Mouse (Mus musculus) C2C12 (cell line): ENCODE measurements around the gene Mmp11. TPM values are rescaled to one million over a fixed set of nuclear protein-coding genes. Genes with fewer than 3 reads are reported as not detected.

Source experiments
- H3K27me3 ChIP-seq: one replicate; pipeline ENCODE4 v1.6.1; 2011; ENCODE audit not compliant: control insufficient read depth, insufficient read depth, insufficient read length
- H3K36me3 ChIP-seq: one replicate; pipeline ENCODE4 v1.6.1; 2011; ENCODE audit not compliant: control insufficient read depth, insufficient read depth
- H3K4me3 ChIP-seq: one replicate; pipeline ENCODE4 v1.5.1; 2011; ENCODE audit warnings: mild to moderate bottlenecking, control low read depth; ENCODE audit not compliant: poor library complexity, insufficient read depth, severe bottlenecking
- H3K79me2 ChIP-seq: one replicate; pipeline ENCODE4 v1.6.1; 2011; ENCODE audit not compliant: control insufficient read depth, insufficient read depth
- H3K79me3 ChIP-seq: one replicate; pipeline ENCODE4 v1.6.1; 2011; ENCODE audit warnings: low read depth, control low read depth
- H3ac ChIP-seq: one replicate; pipeline ENCODE3; 2011; ENCODE audit warnings: low read depth; ENCODE audit not compliant: control insufficient read depth, insufficient read length
- CEBPB ChIP-seq: IDR thresholded peaks from one replicate; pipeline ENCODE4 v1.6.1; 2011; ENCODE audit warnings: low read depth, mild to moderate bottlenecking, control low read depth, moderate library complexity
- CTCF ChIP-seq: IDR thresholded peaks from one replicate; pipeline ENCODE4 v1.5.1; 2011; ENCODE audit not compliant: control insufficient read depth, insufficient read depth, insufficient read length
- FOSL1 ChIP-seq: IDR thresholded peaks from one replicate; pipeline ENCODE4 v1.8.0; 2011; ENCODE audit warnings: mild to moderate bottlenecking, low read length; ENCODE audit not compliant: poor library complexity, insufficient read depth, severe bottlenecking
- MAX ChIP-seq: IDR thresholded peaks from one replicate; pipeline ENCODE4 v1.6.1; 2011; ENCODE audit warnings: mild to moderate bottlenecking, control low read depth
- MYOD1 ChIP-seq: IDR thresholded peaks from one replicate; pipeline ENCODE4 v1.6.1; 2011; ENCODE audit warnings: low read depth; ENCODE audit not compliant: control insufficient read depth, insufficient read length
- MYOG ChIP-seq: IDR thresholded peaks from one replicate; pipeline ENCODE4 v1.6.1; 2011; ENCODE audit not compliant: control insufficient read depth, insufficient read length; ENCODE audit errors: extremely low read depth
- USF1 ChIP-seq: IDR thresholded peaks from one replicate; pipeline ENCODE4 v1.6.1; 2011; ENCODE audit warnings: low read depth, mild to moderate bottlenecking, control low read depth, moderate library complexity
- polyA plus RNA-seq: library from polyadenylated mRNA; unstranded; fragments of >200 nt; fragmentation: generic; extraction: Trizol; gene quantifications from one replicate; pipeline ENCODE4 v1.2.1, GENCODE M21; 2012; ENCODE audit warnings: missing spikeins

Gene Mmp11
- polyA plus RNA-seq, 1 experiment = 53.2 TPM

DNA sequence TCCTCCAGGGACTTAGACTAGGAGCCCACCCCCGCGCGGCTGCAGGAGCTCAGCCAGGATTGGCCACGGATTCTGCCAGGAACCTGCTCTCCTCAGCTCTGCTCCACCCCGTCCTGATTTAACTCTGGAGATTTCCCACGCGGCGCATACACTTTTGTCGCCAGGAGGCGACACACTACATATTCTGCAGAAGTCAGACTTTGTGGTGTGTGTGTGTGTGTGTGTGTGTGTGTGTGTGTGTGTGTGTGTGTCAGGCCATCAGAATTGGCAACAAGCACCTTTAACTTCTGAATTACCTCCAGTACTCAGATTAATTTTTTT is 53.1 kb downstream of the Mmp11 start:
- TF ChIP-seq CEBPB (no peak), FOSL1 (no peak), CTCF (peak; percentile 59), MYOD1 (no peak)
- Histone ChIP-seq H3K79me3 (no peaks in the 10 kb centered on the region), H3K79me2 (no peaks in the 10 kb centered on the region), H3ac (no peak overlapping the region), H3K4me3 (no peak overlapping the region), H3K27me3 (no peaks in the 10 kb centered on the region), H3K36me3 (no peaks in the 10 kb centered on the region)

DNA sequence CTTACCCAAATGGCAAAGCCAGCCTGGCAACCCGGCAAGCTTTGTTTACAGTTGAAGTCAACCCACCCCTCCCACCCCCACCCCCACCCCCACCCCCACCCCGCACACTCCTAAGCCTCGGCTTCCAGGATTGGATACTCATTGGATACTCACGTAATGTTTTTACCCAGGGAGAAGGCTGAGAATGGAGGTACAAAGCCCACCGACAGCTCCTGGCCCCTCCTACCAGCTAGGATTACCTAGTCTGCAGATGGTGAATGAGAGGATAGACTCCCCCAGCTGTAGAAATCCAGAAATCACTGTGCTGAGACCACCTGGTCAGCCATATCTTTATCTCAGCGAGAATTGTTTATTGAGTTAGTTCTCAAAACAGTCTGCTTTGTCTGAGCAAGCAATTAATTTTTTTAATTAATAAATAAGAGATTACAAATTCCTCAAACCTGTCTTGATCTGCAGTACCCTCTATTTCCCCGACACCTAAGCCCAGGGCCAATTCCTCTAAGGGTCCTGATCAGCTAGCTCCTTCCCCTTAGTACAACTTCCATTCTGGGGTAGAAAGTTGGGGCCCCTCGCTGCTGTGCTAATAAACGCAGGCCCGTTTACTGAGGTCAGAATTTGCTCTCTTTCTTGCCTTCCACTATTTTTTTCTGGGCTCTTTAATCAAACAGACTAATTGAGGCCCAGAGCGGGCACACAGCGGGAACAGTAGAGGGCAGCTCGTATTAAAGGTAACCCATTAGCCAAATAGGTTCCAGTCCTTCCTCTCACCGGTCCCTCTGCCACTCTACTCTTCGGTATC is 53.7 kb downstream of the Mmp11 start:
- H3K36me3 ChIP-seq = no peaks in the 10 kb centered on the region
- no peaks in the 10 kb centered on the region for H3K27me3 ChIP-seq
- H3ac ChIP-seq = no peak overlapping the region
- TF ChIP-seq FOSL1 = no peak
- no peak for TF ChIP-seq USF1
- TF ChIP-seq MAX = no peak
- no peak for TF ChIP-seq CEBPB
- TF ChIP-seq CTCF = no peak
- no peak for TF ChIP-seq MYOD1
- no peak for TF ChIP-seq MYOG
- no peaks in the 10 kb centered on the region for H3K79me2 ChIP-seq
- no peaks in the 10 kb centered on the region for H3K79me3 ChIP-seq
- H3K4me3 ChIP-seq = no peak overlapping the region

DNA sequence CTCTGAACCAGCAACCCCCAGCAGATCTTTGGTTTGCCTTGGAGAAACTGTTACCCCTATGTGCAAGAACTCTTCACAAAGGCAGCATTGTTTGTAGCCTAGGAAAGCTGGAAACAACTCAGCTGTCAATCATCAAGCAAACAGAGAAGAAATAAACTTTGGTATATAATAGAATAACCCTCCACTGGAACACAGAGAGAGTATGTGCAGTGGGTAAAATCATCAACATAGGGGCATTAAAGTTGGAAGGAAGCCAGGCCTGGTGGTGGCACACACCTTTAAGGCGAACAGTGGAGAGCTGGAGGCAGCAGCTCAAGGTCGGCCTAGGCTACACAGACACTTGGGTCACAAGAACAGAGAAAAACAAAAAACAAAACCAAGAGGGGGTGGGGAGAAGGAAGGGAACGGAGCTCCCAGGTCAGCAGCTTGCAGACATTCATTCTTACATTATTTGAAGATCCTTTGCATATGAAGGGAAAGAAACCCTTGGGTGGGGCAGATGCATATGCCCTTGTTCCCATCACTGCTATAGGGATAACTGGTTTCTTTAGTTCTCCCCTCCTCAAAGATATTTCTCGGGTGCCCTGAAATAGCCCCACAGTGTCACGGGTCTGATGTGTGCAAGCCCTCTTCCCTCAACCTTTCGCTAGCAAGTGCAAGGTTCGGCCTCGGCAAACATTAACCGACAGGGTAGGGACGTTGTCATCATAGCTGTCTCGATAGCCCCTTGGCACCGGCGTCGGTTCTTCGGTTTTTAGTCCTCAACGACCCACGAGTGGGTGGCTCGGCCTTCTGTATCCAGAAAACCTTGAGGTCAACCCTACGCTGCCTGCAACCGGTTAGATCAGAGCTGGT is 54.5 kb downstream of the Mmp11 start:
- Histone ChIP-seq H3K4me3 (no peak overlapping the region), H3ac (no peak overlapping the region)

DNA sequence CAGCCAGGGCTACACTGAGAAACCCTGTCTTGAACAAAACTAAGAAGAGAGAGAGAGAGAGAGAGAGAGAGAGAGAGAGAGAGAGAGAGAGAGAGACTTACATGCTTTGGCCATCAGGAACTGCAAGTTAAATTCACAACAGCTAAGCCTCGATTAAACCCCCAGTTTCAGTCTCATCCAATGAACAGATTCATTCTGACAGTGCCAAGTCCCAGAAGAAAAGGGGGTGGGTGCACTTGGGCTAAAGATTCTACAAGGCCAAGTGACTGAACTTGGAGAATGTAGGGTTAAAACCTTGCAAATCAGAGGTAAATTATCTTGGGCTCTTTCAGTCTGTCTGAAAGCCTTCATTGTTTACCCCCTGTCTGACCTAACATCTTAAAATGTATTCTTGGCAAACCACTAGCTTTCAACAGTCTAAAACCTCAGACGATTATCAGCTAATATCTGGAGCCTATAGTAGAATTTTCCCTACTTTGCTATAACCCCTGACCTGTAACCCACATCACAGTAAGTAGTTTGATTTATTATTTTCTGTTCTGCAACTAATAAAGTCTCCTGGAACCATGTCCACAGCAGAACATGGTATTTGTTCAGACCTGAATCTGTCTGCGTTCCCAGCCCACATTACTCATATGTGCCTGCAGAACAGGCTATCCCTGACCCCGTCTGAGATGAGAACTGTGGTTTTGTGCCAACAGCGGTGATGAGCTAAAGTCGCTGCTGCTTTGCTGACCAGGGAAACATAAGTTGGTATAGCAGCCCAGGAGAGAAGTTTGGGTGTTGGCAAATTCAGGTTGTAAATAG is 55.3 kb downstream of the Mmp11 start:
- Histone ChIP-seq H3K4me3 (no peak overlapping the region), H3ac (no peak overlapping the region)

More for the DNA sequence above, 54.5 kb downstream of the Mmp11 start:
- Histone ChIP-seq H3K79me3 (no peaks in the 10 kb centered on the region), H3K36me3 (no peaks in the 10 kb centered on the region), H3K27me3 (no peaks in the 10 kb centered on the region), H3K79me2 (no peaks in the 10 kb centered on the region)
- TF ChIP-seq MYOD1 (no peak), MAX (no peak), MYOG (no peak), USF1 (no peak), CTCF (no peak), FOSL1 (no peak), CEBPB (no peak)

DNA sequence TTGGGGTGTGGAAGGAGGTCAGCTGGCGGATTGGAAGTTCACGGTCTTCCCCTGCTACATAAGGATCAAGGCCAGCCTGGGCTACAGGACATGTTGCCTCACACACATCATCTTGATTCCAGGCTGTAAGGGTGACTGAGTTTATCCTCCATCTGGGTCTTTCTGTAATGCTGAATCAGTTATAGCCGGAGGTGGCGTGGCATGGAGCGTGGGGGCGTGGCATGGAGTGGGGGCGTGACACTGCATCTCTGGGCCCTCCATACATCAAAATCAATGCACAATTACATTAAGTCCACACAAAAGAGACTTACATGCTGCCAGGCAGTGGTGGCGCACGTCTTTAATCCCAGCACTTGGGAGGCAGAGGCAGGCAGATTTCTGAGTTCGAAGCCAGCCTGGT is 55.9 kb downstream of the Mmp11 start:
- Histone ChIP-seq H3K27me3 (no peaks in the 10 kb centered on the region), H3K79me3 (no peaks in the 10 kb centered on the region), H3ac (no peak overlapping the region), H3K4me3 (no peak overlapping the region), H3K36me3 (no peaks in the 10 kb centered on the region), H3K79me2 (no peaks in the 10 kb centered on the region)
- TF ChIP-seq MYOG (no peak), FOSL1 (no peak), CEBPB (no peak), MAX (no peak), CTCF (no peak), USF1 (no peak), MYOD1 (no peak)

More for the DNA sequence above, 55.3 kb downstream of the Mmp11 start:
- no peaks in the 10 kb centered on the region for H3K79me2 ChIP-seq
- no peaks in the 10 kb centered on the region for H3K27me3 ChIP-seq
- no peaks in the 10 kb centered on the region for H3K79me3 ChIP-seq
- no peaks in the 10 kb centered on the region for H3K36me3 ChIP-seq
- no peak for TF ChIP-seq USF1
- no peak for TF ChIP-seq MAX
- no peak for TF ChIP-seq CEBPB
- TF ChIP-seq MYOG = no peak
- no peak for TF ChIP-seq MYOD1
- TF ChIP-seq CTCF = no peak
- TF ChIP-seq FOSL1 = no peak
